Mouse (Mus musculus): ENCODE data around the gene Gabarapl1. TPM values are rescaled to one million over a fixed set of nuclear protein-coding genes. Genes with fewer than 3 reads are reported as not detected.

Gene Gabarapl1
- polyA plus RNA-seq, 1 experiment = 64.3 TPM

GRCm38 (mm10) chr6:129577605-129578004 lies 44.6 kb downstream of the Gabarapl1 start, which contains the start of gene Klre1:
Gene Klre1 (plus strand): TSS chr6:129577905.
- no peak within 1 kb of the TSS for H3K4me3 ChIP-seq (ENCODE audit: insufficient read depth, poor library complexity, severe bottlenecking)
- no peaks in the 10 kb centered on the region for H3K27me3 ChIP-seq (ENCODE audit: control insufficient read depth, insufficient read depth, insufficient read length)
- no peaks in the 10 kb centered on the region for H3K36me3 ChIP-seq (ENCODE audit: control insufficient read depth, insufficient read depth)
- no peak within 1 kb of the TSS for H3ac ChIP-seq (ENCODE audit: control insufficient read depth, insufficient read length, low read depth)
- TF ChIP-seq MYOG (IDR thresholded peaks at IDR 0.05; ENCODE audit: control insufficient read depth, extremely low read depth, insufficient read length) (no peak), CTCF (IDR thresholded peaks at IDR 0.05; ENCODE audit: control insufficient read depth, insufficient read depth, insufficient read length) (no peak), CEBPB (IDR thresholded peaks at IDR 0.05; ENCODE audit: low read depth) (no peak), MAX (IDR thresholded peaks at IDR 0.05) (no peak), USF1 (IDR thresholded peaks at IDR 0.05; ENCODE audit: low read depth) (no peak), MYOD1 (IDR thresholded peaks at IDR 0.05; ENCODE audit: control insufficient read depth, insufficient read length, low read depth) (no peak), FOSL1 (IDR thresholded peaks at IDR 0.05; ENCODE audit: insufficient read depth, low read length, poor library complexity, severe bottlenecking) (no peak)
- no peaks in the 10 kb centered on the region for H3K79me2 ChIP-seq (ENCODE audit: control insufficient read depth, insufficient read depth)
- H3K79me3 ChIP-seq (ENCODE audit: low read depth) = no peaks in the 10 kb centered on the region

GRCm38 (mm10) chr6:129581274-129581673 lies 48.3 kb downstream of the Gabarapl1 start:
- no peak overlapping the region for H3ac ChIP-seq (ENCODE audit: control insufficient read depth, insufficient read length, low read depth)
- no peak overlapping the region for H3K4me3 ChIP-seq (ENCODE audit: insufficient read depth, poor library complexity, severe bottlenecking)
- H3K79me3 ChIP-seq (ENCODE audit: low read depth) = no peaks in the 10 kb centered on the region
- no peaks in the 10 kb centered on the region for H3K36me3 ChIP-seq (ENCODE audit: control insufficient read depth, insufficient read depth)
- no peak for TF ChIP-seq FOSL1 (IDR thresholded peaks at IDR 0.05; ENCODE audit: insufficient read depth, low read length, poor library complexity, severe bottlenecking)
- no peak for TF ChIP-seq MAX (IDR thresholded peaks at IDR 0.05)
- TF ChIP-seq CTCF (IDR thresholded peaks at IDR 0.05; ENCODE audit: control insufficient read depth, insufficient read depth, insufficient read length) = no peak
- no peak for TF ChIP-seq MYOG (IDR thresholded peaks at IDR 0.05; ENCODE audit: control insufficient read depth, extremely low read depth, insufficient read length)
- no peak for TF ChIP-seq CEBPB (IDR thresholded peaks at IDR 0.05; ENCODE audit: low read depth)
- no peak for TF ChIP-seq USF1 (IDR thresholded peaks at IDR 0.05; ENCODE audit: low read depth)
- TF ChIP-seq MYOD1 (IDR thresholded peaks at IDR 0.05; ENCODE audit: control insufficient read depth, insufficient read length, low read depth) = no peak
- no peaks in the 10 kb centered on the region for H3K79me2 ChIP-seq (ENCODE audit: control insufficient read depth, insufficient read depth)
- H3K27me3 ChIP-seq (ENCODE audit: control insufficient read depth, insufficient read depth, insufficient read length) = no peaks in the 10 kb centered on the region

- H3ac ChIP-seq (ENCODE audit: control insufficient read depth, insufficient read length, low read depth) = no peak overlapping the region
- TF ChIP-seq USF1 (IDR thresholded peaks at IDR 0.05; ENCODE audit: low read depth) (no peak), CEBPB (IDR thresholded peaks at IDR 0.05; ENCODE audit: low read depth) (no peak), MYOD1 (IDR thresholded peaks at IDR 0.05; ENCODE audit: control insufficient read depth, insufficient read length, low read depth) (no peak), FOSL1 (IDR thresholded peaks at IDR 0.05; ENCODE audit: insufficient read depth, low read length, poor library complexity, severe bottlenecking) (no peak), MAX (IDR thresholded peaks at IDR 0.05) (no peak), CTCF (IDR thresholded peaks at IDR 0.05; ENCODE audit: control insufficient read depth, insufficient read depth, insufficient read length) (no peak), MYOG (IDR thresholded peaks at IDR 0.05; ENCODE audit: control insufficient read depth, extremely low read depth, insufficient read length) (no peak)
- H3K36me3 ChIP-seq (ENCODE audit: control insufficient read depth, insufficient read depth) = no peaks in the 10 kb centered on the region
- H3K4me3 ChIP-seq (ENCODE audit: insufficient read depth, poor library complexity, severe bottlenecking) = no peak overlapping the region
- H3K79me3 ChIP-seq (ENCODE audit: low read depth) = no peaks in the 10 kb centered on the region
- H3K79me2 ChIP-seq (ENCODE audit: control insufficient read depth, insufficient read depth) = no peaks in the 10 kb centered on the region
- no peaks in the 10 kb centered on the region for H3K27me3 ChIP-seq (ENCODE audit: control insufficient read depth, insufficient read depth, insufficient read length)
Observed at GRCm38 (mm10) chr6:129581896-129582295, 48.9 kb downstream of the Gabarapl1 start.

GRCm38 (mm10) chr6:129583014-129583413 lies 50.1 kb downstream of the Gabarapl1 start:
- Histone ChIP-seq H3ac (ENCODE audit: control insufficient read depth, insufficient read length, low read depth) (no peak overlapping the region), H3K36me3 (ENCODE audit: control insufficient read depth, insufficient read depth) (no peaks in the 10 kb centered on the region), H3K27me3 (ENCODE audit: control insufficient read depth, insufficient read depth, insufficient read length) (no peaks in the 10 kb centered on the region), H3K4me3 (ENCODE audit: insufficient read depth, poor library complexity, severe bottlenecking) (no peak overlapping the region), H3K79me2 (ENCODE audit: control insufficient read depth, insufficient read depth) (no peaks in the 10 kb centered on the region), H3K79me3 (ENCODE audit: low read depth) (no peaks in the 10 kb centered on the region)
- TF ChIP-seq FOSL1 (IDR thresholded peaks at IDR 0.05; ENCODE audit: insufficient read depth, low read length, poor library complexity, severe bottlenecking) = no peak
- TF ChIP-seq MYOG (IDR thresholded peaks at IDR 0.05; ENCODE audit: control insufficient read depth, extremely low read depth, insufficient read length) = no peak
- TF ChIP-seq CEBPB (IDR thresholded peaks at IDR 0.05; ENCODE audit: low read depth) = no peak
- TF ChIP-seq MYOD1 (IDR thresholded peaks at IDR 0.05; ENCODE audit: control insufficient read depth, insufficient read length, low read depth) = no peak
- no peak for TF ChIP-seq USF1 (IDR thresholded peaks at IDR 0.05; ENCODE audit: low read depth)
- TF ChIP-seq MAX (IDR thresholded peaks at IDR 0.05) = no peak
- TF ChIP-seq CTCF (IDR thresholded peaks at IDR 0.05; ENCODE audit: control insufficient read depth, insufficient read depth, insufficient read length) = no peak

- Histone ChIP-seq H3K36me3 (ENCODE audit: control insufficient read depth, insufficient read depth) (no peaks in the 10 kb centered on the region), H3K79me2 (ENCODE audit: control insufficient read depth, insufficient read depth) (no peaks in the 10 kb centered on the region), H3K4me3 (ENCODE audit: insufficient read depth, poor library complexity, severe bottlenecking) (no peak within 1 kb of the TSS), H3ac (ENCODE audit: control insufficient read depth, insufficient read length, low read depth) (no peak within 1 kb of the TSS), H3K79me3 (ENCODE audit: low read depth) (no peaks in the 10 kb centered on the region), H3K27me3 (ENCODE audit: control insufficient read depth, insufficient read depth, insufficient read length) (no peaks in the 10 kb centered on the region)
- TF ChIP-seq USF1 (IDR thresholded peaks at IDR 0.05; ENCODE audit: low read depth) = no peak
- no peak for TF ChIP-seq CEBPB (IDR thresholded peaks at IDR 0.05; ENCODE audit: low read depth)
- no peak for TF ChIP-seq CTCF (IDR thresholded peaks at IDR 0.05; ENCODE audit: control insufficient read depth, insufficient read depth, insufficient read length)
- TF ChIP-seq MAX (IDR thresholded peaks at IDR 0.05) = no peak
- no peak for TF ChIP-seq FOSL1 (IDR thresholded peaks at IDR 0.05; ENCODE audit: insufficient read depth, low read length, poor library complexity, severe bottlenecking)
- no peak for TF ChIP-seq MYOD1 (IDR thresholded peaks at IDR 0.05; ENCODE audit: control insufficient read depth, insufficient read length, low read depth)
- no peak for TF ChIP-seq MYOG (IDR thresholded peaks at IDR 0.05; ENCODE audit: control insufficient read depth, extremely low read depth, insufficient read length)
Observed at GRCm38 (mm10) chr6:129591508-129591907, 58.5 kb downstream of the Gabarapl1 start, which contains the start of gene Klrd1. Gene Klrd1 (plus strand): TSS chr6:129591782.

Other genes starting within 250 kb of the Gabarapl1 start
- gene 4922502D21Rik, start 201.4 kb upstream of the Gabarapl1 start, polyA plus RNA-seq (2012; fragmentation: generic; extraction: Trizol) = not detected
- not detected for gene Clec12a, start 190.5 kb upstream of the Gabarapl1 start, polyA plus RNA-seq (2012; fragmentation: generic; extraction: Trizol)
- not detected for gene Clec12b, start 147.3 kb upstream of the Gabarapl1 start, polyA plus RNA-seq (2012; fragmentation: generic; extraction: Trizol)
- gene Clec1b, start 135.9 kb upstream of the Gabarapl1 start, polyA plus RNA-seq (2012; fragmentation: generic; extraction: Trizol) = not detected
- not detected for gene Clec9a, start 124.3 kb upstream of the Gabarapl1 start, polyA plus RNA-seq (2012; fragmentation: generic; extraction: Trizol)
- gene Clec1a, start 81.2 kb upstream of the Gabarapl1 start, polyA plus RNA-seq (2012; fragmentation: generic; extraction: Trizol) = 0.18 TPM
- 0.99 TPM for gene Olr1, start 26.0 kb upstream of the Gabarapl1 start, polyA plus RNA-seq (2012; fragmentation: generic; extraction: Trizol)
- gene Tmem52b, start 20.6 kb upstream of the Gabarapl1 start, polyA plus RNA-seq (2012; fragmentation: generic; extraction: Trizol) = 0.02 TPM
- gene Klre1, start 44.7 kb downstream of the Gabarapl1 start, polyA plus RNA-seq (2012; fragmentation: generic; extraction: Trizol) = not detected
- not detected for gene Klrd1, start 58.6 kb downstream of the Gabarapl1 start, polyA plus RNA-seq (2012; fragmentation: generic; extraction: Trizol)
- gene Klrk1, start 90.7 kb downstream of the Gabarapl1 start, polyA plus RNA-seq (2012; fragmentation: generic; extraction: Trizol) = not detected
- not detected for gene Klrc3, start 110.2 kb downstream of the Gabarapl1 start, polyA plus RNA-seq (2012; fragmentation: generic; extraction: Trizol)
- not detected for gene Klrc2, start 127.5 kb downstream of the Gabarapl1 start, polyA plus RNA-seq (2012; fragmentation: generic; extraction: Trizol)
- not detected for gene Klrc1, start 145.8 kb downstream of the Gabarapl1 start, polyA plus RNA-seq (2012; fragmentation: generic; extraction: Trizol)
- gene Klri1, start 184.0 kb downstream of the Gabarapl1 start, polyA plus RNA-seq (2012; fragmentation: generic; extraction: Trizol) = not detected
- gene Klri2, start 207.3 kb downstream of the Gabarapl1 start, polyA plus RNA-seq (2012; fragmentation: generic; extraction: Trizol) = not detected